Mouse (Mus musculus) MEL (cell line): ENCODE measurements around the gene Serinc5.

ENCODE experiments used
- CTCF ChIP-seq, 3 experiments: IDR thresholded peaks in 2 of 3; conservative IDR thresholded peaks in 1 of 3; 2 replicates each; pipeline ENCODE4 v1.5.1; 2011 to 2012; ENCODE audit warnings: low read length in 3 of 3, low read depth in 2 of 3, mild to moderate bottlenecking in 2 of 3, improper control_type of control experiment in 1 of 3, inconsistent platforms in 1 of 3, mixed read lengths in 1 of 3, moderate library complexity in 1 of 3; ENCODE audit not compliant: control insufficient read depth in 1 of 3, insufficient read depth in 1 of 3, poor library complexity in 1 of 3, severe bottlenecking in 1 of 3
- ETS1 ChIP-seq: IDR thresholded peaks from 2 replicates; pipeline ENCODE4 v1.6.1; 2012; ENCODE audit warnings: low read depth, mild to moderate bottlenecking, inconsistent platforms, low read length, improper control_type of control experiment, moderate library complexity

DNA sequence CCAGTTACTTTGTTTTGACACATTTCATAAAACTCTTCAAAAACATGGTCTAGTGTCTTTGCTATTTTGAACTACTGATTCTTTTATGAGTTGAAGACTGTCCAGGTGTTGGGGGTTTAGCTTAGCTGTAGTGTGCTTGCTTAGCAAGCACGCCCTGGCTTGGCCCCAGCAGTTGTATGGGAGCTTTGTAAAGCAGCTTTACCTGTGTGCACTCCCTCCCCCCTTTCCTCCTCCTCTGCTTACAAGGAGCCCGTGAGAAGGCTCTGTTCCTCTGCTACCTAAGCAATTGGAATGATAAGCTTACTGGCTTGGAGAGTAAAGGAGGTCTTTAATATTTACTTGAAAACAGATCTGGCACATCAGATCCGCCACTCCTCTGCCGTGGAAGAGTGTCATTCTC is 72.6 kb downstream of the Serinc5 start:
- no peak for TF ChIP-seq CTCF (IDR thresholded peaks at IDR 0.05 in 2 of 3, conservative IDR thresholded peaks at IDR 0.05 in 1 of 3; ENCODE audit: control insufficient read depth in 1 of 3, insufficient read depth in 1 of 3, low read depth in 2 of 3, low read length in 3 of 3, poor library complexity in 1 of 3, severe bottlenecking in 1 of 3)
- TF ChIP-seq ETS1 = no peak
